Mouse (Mus musculus) cerebellum, adult 8-10 months (tissue): ENCODE data around the gene Klra4.
"Not testable (repeated sequence)": the region's sequence is repeated elsewhere in the genome, so short reads cannot be mapped to it uniquely, and the experiment has no call there.

ENCODE experiments used
- DNase-seq: peaks from one replicate; pipeline ENCODE4 v3.0.0; 2022

Klra4 gene

GRCm38 (mm10) chr6:130067171-130067570 lies at the start of gene Klra4:
Gene Klra4, minus strand, starts transcription at chr6:130067271.
- not testable (repeated sequence) for DNase-seq

DNA sequence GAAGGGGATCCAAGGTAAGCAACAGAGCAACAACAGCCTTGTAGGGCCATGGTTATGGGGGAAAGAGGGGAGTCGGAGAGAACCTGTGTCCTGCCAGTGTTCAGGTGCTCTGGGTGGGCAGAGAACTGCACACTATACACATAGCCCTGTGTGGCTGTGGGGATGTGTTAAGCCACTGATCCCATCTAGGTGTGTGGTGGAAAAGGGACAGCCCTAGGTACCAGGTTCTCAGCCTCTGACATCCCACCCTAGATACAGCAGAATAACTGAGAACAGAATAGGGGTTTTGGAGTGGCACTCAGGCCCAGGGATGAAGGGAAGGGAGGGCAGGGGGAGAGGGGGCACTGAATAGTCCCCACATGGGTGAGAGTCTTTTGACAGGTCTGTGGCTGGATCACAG lies 43.4 kb upstream of the Klra4 start:
- DNase-seq = no peak

DNA sequence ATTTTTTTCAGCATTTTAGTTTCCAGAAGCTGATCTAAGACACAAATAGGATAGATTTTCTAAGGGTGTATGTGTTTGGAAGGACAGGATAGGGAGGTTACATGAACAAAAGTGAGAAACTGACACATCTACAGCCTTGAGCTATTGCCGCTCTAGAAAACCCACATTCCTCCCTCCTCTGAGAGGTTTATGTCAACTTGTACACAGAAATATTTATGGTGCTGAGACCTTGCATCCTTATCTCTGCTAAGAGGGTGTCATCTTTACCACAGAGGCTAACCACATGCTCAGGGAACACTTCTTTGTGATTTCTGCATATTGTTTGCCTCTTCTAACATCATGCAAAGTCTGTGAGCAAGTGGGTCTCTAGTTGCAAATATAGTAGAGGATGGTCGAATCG lies 35.7 kb upstream of the Klra4 start:
- DNase-seq = not testable (repeated sequence)

DNA sequence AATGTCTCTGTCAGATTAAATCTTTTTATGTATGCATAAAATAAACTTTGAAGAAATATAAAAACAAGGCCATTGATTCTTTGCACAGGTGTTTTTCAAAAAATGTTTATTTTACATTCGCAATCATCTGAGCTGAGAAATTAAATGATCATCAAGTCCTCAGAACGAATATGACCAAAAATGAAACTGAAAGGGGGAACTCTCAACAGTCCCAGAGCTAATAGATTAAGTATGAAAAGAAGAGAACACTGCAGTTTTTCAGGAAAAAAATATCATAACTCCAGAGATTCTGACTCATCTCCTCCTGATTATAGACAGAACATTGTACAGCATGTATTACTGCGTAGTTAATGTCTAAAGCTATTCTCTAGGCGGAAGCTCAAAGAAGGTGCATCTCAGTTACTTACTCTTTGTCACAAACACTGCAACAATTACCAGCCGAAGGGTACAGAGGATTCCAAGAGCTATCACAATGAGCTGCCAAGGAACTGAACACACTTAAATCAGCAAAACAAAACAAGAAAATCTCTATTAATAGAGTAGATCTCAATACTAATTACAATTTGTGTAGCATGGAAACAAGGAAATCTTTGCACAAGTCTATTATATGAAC lies 25.4 kb upstream of the Klra4 start:
- no peak for DNase-seq

GRCm38 (mm10) chr6:130065196-130065595 lies 1.9 kb downstream of the Klra4 start:
- no peak for DNase-seq

GRCm38 (mm10) chr6:130035146-130035545 lies 31.9 kb downstream of the Klra4 start:
- DNase-seq = not testable (repeated sequence)

DNA sequence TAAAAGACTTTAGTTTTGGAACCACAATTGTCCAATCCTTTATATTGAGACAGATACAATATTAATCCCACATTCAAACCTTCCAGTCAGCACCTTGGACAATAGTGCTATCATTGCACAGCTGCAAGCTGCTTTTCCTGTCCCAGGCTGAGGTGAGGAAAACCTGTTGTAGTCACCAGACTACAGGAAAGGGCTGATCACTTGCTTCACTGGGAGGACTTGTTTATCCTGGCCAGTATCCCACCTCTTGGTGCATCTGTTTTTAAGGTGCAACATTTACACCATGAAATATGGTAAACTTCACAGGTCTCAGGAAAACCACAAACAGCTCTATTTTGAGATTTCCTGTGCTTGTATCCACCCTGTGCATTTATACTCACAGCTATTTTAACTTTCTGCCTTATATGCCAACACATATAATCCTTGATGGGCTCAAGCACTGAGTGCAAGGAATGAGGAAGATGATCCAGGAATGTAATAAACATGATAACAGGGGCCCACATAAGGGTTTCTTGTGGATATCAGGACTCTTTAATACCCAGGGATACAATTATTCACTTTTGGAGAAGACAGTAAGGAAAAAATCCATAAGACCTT lies 35.5 kb downstream of the Klra4 start:
- DNase-seq = not testable (repeated sequence)

DNA sequence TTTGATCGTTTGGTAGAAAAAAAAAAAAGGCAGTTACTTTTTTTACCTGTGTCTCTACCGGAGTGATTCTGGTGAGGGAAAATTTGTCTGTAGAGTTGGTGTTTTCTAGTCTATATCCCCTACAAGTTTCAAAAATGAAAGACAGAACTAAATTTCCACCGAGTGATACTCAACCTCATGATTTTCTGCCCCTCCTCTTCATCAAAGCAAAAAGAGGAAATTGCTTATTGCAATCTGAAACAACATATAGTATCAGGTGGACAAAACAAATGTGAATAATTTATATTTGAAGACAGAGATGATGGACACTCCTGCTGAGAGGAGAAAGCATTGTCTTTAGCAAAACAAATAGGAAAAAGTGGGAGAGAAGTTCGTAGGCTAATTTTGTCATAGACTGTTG lies 40.2 kb downstream of the Klra4 start, which contains the start of gene Klra6:
Gene Klra6 (minus strand): TSS at position 101 of the 400 bp plus-strand sequence.
- no peak for DNase-seq
